Mouse (Mus musculus): ENCODE results near the gene Ston2.
A peak's percentile ranks its signal among the peaks of the same experiment; 100 is the strongest.
"Not testable (repeated sequence)": the region's sequence is repeated elsewhere in the genome, so short reads cannot be mapped to it uniquely, and the experiment has no call there.

Ston2 gene

DNA sequence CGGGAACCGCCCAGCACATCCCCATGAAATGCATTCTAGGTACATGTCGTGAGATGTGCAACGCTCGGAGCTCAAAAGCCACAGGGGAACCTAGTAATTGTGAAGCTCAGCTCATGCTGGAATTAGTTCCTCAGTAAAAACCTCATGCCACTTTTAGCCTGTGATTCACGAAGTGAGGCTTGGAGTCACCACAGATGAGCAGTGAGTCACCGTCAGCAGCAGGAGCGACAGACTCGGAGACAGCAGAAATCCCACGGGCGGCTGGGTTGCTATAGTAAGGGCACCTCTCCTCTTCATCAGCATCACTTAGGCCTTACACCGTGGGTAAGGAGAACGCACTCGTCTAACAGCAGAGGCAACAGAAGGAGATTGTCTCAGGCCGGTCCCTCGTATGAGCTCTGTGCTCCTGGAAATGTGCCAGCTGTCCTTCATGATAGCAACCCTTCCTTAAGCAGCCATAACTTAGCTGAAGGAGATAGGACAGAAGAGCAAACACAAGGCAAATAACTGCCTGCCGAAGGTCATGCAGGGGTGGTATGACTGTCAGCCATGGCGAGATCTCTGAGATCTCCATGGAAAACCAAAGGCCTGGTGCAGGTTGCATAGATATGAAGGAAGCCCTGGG lies 39.8 kb downstream of the Ston2 start:
- DNase-seq = no peak

DNA sequence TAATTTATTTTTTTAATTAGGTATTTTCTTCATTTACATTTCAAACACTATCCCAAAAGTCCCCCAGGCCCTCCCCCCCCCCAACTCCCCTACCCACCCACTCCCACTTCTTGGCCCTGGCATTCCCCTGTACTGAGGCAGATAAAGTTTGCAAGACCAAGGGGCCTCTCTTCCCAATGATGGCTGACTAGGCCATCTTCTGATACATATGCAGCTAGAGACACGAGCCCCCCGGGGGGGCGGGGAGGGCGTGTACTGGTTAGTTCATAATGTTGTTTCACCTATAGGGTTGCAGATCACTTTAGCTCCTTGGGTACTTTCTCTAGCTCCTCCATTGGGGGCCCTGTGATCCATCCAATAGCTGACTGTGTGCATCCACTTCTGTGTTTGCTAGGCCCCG lies 41.3 kb downstream of the Ston2 start:
- not testable (repeated sequence) for DNase-seq

DNA sequence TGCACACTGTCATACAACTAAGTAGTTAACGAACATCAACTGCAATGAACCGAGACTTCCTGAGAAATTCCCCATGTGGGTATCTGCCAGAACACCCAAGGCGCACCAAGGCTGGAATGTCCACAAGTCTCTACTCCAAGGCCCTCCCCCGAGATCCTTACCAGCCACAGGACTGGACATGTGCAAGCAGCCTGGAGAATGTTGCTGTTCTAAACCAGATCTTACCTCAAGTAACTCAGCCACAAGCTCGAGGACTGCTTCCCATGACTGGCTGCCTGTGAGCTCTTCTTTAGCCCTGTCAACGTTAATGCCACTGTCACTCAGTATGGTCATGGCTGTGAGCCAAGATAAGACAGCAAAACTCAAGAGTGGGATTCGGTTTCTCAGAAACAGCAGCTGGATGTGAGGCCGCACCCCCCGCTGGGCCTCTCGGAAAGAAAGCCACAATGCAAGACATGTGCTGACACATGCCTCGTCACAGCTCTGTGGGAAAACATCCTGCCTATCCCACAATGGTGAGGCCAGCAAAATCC lies 42.4 kb downstream of the Ston2 start:
- DNase-seq = peak; percentile 87

- DNase-seq = no peak
Measured at GRCm38 (mm10) chr12:91744091-91744490, 44.1 kb downstream of the Ston2 start.

DNA sequence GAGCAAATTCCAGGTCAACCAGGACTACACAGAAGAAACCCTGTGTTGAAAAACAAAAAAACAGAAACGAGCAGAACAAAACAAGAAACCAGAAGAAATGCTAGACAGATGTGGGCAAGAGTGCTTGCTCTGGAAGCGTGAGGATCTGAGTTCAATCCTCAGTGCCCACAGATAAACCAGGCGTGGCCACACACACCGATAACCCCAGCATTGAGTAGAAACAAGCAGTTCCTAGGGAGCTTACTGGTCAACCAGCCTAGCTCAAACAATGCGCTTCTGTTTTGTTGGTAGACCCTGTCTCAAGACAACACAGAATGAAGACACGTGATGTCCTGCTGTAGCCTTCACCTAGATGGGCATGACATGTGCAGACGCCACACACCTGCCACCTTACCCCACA lies 45.3 kb downstream of the Ston2 start:
- no peak for DNase-seq

GRCm38 (mm10) chr12:91738381-91738780 lies 49.8 kb downstream of the Ston2 start:
- no peak for DNase-seq

GRCm38 (mm10) chr12:91736221-91736980 lies 51.8 kb downstream of the Ston2 start:
- DNase-seq = no peak

DNA sequence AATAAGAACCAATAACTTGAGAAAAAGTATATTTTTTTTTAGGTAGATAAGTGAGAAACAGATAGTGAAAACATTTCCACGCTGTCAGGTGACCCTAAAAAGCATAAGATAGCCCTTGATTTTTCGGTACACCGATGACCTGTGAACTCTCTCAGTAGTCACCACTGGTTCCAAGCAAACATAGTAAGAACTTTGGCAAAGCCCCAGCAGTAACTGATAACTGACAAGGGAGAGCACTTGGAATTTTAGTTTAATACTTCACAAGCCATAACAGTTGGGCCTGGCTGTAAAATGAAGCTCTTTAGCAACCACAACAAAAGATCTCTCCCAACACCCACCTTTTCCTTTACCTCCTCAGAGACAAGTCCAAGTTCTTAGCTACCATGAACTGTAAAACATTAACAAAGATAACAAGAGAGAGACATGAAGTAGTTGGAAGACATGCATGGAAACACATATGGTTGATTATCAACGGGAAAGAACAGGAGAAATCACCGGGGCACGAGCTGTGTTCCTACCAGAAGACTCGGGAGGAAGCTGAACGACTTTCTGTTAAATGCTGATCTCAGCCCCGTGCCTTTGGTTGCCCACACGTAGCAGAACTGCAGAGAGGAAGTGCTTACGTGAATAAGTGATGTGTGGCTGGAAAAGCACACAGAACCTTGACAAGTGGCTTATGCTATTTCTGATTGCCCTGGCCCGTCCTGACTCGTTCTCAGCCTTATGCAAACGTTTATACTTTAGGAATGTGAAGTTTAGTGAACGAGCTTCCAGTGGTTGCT lies 53.8 kb downstream of the Ston2 start:
- DNase-seq = no peak

GRCm38 (mm10) chr12:91732729-91733448 lies 55.3 kb downstream of the Ston2 start:
- DNase-seq = no peak

DNA sequence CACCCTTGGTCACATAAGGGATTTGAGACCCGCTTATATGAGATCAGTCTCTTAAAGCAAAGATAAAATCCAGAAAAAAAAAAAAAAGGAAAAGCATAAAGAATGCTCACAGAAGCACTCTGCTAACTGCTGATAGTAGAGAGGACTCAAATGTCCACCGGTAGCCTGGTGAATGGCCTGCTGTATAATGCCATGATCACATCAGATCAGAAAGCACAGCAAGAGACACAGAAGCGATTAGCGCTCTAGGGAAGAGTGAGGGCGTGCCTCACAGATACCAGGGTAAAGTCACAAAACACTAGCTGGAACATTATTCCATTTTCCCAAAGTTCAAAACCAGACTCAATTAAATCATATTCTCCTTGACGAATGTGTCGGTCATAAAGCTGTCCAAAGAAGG lies 62.0 kb downstream of the Ston2 start:
- no peak for DNase-seq

DNA sequence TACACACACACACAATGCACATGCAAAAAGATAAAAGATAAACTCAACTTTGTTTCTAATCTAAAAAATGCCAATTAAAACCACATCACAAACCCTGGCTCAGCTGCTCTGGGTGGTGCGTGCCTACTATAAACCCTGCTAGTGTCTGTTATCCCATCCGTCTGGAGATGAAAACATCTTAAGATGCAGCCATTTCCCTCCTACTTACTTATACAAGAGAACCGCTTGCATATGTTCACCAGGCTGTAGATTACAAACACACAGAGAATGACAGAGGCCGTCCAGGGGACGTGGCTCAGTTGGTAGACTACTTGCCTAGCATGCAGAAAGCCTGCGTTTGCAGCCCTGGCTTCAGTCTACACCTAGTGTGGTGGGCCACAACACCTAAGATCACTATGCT lies 64.3 kb downstream of the Ston2 start:
- no peak for DNase-seq

GRCm38 (mm10) chr12:91719134-91719533 lies 69.1 kb downstream of the Ston2 start:
- no peak for DNase-seq

DNA sequence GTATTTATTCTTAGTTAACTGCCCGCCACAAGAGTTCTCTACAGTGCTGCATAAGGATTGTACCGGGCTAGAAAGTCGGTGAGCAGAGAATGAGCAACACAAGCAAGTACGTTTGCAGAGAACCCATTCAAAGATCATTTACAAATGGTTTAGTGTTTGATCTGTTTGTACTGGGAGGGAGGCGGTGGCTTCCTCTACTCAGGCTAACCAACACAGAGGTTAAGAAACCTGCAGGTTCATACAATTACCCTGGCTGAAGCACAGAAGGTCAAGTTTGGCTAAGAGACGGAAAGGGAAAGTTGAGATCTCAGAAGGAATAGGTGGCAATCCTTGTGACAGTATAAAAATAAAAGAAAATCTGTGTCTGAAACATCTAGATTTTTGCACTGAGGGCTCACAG lies 72.5 kb downstream of the Ston2 start:
- no peak for DNase-seq

GRCm38 (mm10) chr12:91713358-91713757 lies 74.8 kb downstream of the Ston2 start:
- DNase-seq = no peak

- no peak for DNase-seq
Measured at GRCm38 (mm10) chr12:91711655-91712054, 76.5 kb downstream of the Ston2 start.

GRCm38 (mm10) chr12:91710876-91711275 lies 77.3 kb downstream of the Ston2 start:
- DNase-seq = no peak

- no peak for DNase-seq
Measured at GRCm38 (mm10) chr12:91709634-91710033, 78.6 kb downstream of the Ston2 start.

DNA sequence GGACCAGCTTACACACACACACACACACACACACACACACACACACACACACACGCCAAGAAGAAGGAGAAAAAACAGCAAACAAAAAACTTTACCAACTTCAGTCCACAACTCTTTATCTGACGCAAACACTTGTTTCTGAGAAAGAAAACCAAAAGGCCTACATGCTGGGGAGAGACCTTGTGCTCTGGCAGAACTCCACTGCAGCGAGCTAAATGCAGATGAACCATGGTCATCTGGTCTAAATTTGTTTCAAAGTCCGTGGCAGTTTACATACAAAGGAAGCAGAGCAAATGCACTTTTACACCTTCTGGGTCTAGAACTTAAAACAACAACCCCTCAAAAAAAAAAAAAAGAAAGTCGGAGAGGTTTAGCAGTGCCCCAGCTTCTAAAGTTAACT lies 79.0 kb downstream of the Ston2 start:
- peak; percentile 21 for DNase-seq

GRCm38 (mm10) chr12:91707807-91708206 lies 80.4 kb downstream of the Ston2 start:
- DNase-seq = no peak

DNA sequence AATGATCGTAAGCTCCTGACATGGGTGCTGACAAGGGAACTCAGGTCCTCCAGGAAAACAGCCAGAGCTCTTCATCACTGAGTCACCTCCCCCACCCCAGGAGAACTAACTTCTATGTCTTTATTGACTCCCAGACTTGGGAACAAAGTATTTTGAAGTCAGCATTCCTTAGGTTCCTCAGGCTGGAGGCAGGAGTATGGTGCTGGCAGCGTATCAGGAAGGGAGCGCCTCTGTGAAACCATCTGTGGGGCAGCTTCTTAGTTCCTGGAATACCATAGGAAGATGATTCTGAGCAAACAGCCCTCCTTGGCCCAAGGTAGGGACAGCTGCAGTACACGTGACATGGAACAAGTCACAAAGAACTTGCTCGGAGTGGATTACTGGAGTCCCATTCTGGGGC lies 84.7 kb downstream of the Ston2 start:
- peak; percentile 30 for DNase-seq

GRCm38 (mm10) chr12:91702829-91703228 lies 85.4 kb downstream of the Ston2 start:
- DNase-seq = no peak

GRCm38 (mm10) chr12:91699451-91700141 lies 88.6 kb downstream of the Ston2 start:
- no peak for DNase-seq
